Mouse (Mus musculus): Measurements from ENCODE around the gene Serbp1.

The Serbp1 gene

GRCm38 (mm10) chr6:67236491-67237234, 1.3 kb upstream of the Serbp1 start:
- DNase-seq = no peak

- DNase-seq = no peak
Observed at GRCm38 (mm10) chr6:67241263-67241662, 3.3 kb downstream of the Serbp1 start.

- DNase-seq = no peak
Observed at GRCm38 (mm10) chr6:67243765-67244420, 5.9 kb downstream of the Serbp1 start.

GRCm38 (mm10) chr6:67244451-67244850, 6.5 kb downstream of the Serbp1 start:
- no peak for DNase-seq

GRCm38 (mm10) chr6:67251095-67251494, 13.1 kb downstream of the Serbp1 start:
- no peak for DNase-seq

GRCm38 (mm10) chr6:67264935-67265334, 27.0 kb downstream of the Serbp1 start:
- DNase-seq = no peak

- DNase-seq = no peak
Observed at GRCm38 (mm10) chr6:67266159-67266657, 28.2 kb downstream of the Serbp1 start.

GRCm38 (mm10) chr6:67266664-67267407, 28.9 kb downstream of the Serbp1 start:
- DNase-seq = peak; percentile 98

- DNase-seq = peak; percentile 42
Observed at GRCm38 (mm10) chr6:67267408-67268244, 29.6 kb downstream of the Serbp1 start.

- no peak for DNase-seq
Observed at GRCm38 (mm10) chr6:67268245-67268612, 30.3 kb downstream of the Serbp1 start.

GRCm38 (mm10) chr6:67268983-67269382, 31.0 kb downstream of the Serbp1 start:
- DNase-seq = no peak

- no peak for DNase-seq
Observed at GRCm38 (mm10) chr6:67269459-67269858, 31.5 kb downstream of the Serbp1 start.

GRCm38 (mm10) chr6:67277944-67278343, 40.0 kb downstream of the Serbp1 start:
- no peak for DNase-seq

- no peak for DNase-seq
Observed at GRCm38 (mm10) chr6:67281614-67282197, 43.7 kb downstream of the Serbp1 start.

- no peak for DNase-seq
Observed at GRCm38 (mm10) chr6:67282897-67283296, 44.9 kb downstream of the Serbp1 start.

- DNase-seq = no peak
Observed at GRCm38 (mm10) chr6:67292042-67292623, 54.2 kb downstream of the Serbp1 start.

GRCm38 (mm10) chr6:67296126-67296525, 58.1 kb downstream of the Serbp1 start:
- DNase-seq = no peak

- no peak for DNase-seq
Observed at GRCm38 (mm10) chr6:67298742-67299141, 60.8 kb downstream of the Serbp1 start.

GRCm38 (mm10) chr6:67300300-67300699, 62.3 kb downstream of the Serbp1 start:
- peak; percentile 43 for DNase-seq

GRCm38 (mm10) chr6:67300710-67301163, 62.8 kb downstream of the Serbp1 start:
- peak; percentile 41 for DNase-seq

GRCm38 (mm10) chr6:67301230-67301629, 63.3 kb downstream of the Serbp1 start:
- no peak for DNase-seq

GRCm38 (mm10) chr6:67302471-67302870, 64.5 kb downstream of the Serbp1 start:
- no peak for DNase-seq

All from kidney, postnatal 14 days (tissue).